Mouse (Mus musculus) cerebellum, adult 2 months (tissue): Measurements from ENCODE around the gene Pcyt2. TPM values are rescaled to one million over a fixed set of nuclear protein-coding genes. Genes with fewer than 3 reads are reported as not detected.
A peak's percentile ranks its signal among the peaks of the same experiment; 100 is the strongest.

Source experiments
- DNase-seq, 2 experiments: peaks; one replicate each; pipeline ENCODE4 v3.0.0; 2021
- H3K27ac ChIP-seq: fragments of 200-500 bp; 2 replicates; pipeline ENCODE4 v1.5.1; 2012; ENCODE audit warnings: low read length, control low read depth, inconsistent platforms; ENCODE audit not compliant: insufficient read depth
- H3K27me3 ChIP-seq: fragments of 200-500 bp; 2 replicates; pipeline ENCODE4 v1.6.1; 2012; ENCODE audit warnings: inconsistent platforms, mild to moderate bottlenecking, low read length, moderate library complexity; ENCODE audit not compliant: control insufficient read depth, insufficient read depth
- H3K4me1 ChIP-seq: fragments of 200-500 bp; 2 replicates; pipeline ENCODE4 v1.6.1; 2011; ENCODE audit warnings: low read length; ENCODE audit not compliant: control insufficient read depth, insufficient read depth
- H3K4me3 ChIP-seq: fragments of 200-500 bp; replicated peaks from 2 replicates; pipeline ENCODE3; 2011; ENCODE audit warnings: mild to moderate bottlenecking, low read depth, low read length, control low read depth; ENCODE audit not compliant: insufficient read depth
- CTCF ChIP-seq: fragments of 200-500 bp; IDR thresholded peaks from 2 replicates; pipeline ENCODE4 v1.5.1; 2011; ENCODE audit warnings: low read depth, mild to moderate bottlenecking, control low read depth, low read length, moderate library complexity, borderline replicate concordance; ENCODE audit not compliant: insufficient read depth
- POLR2A ChIP-seq: fragments of 200-500 bp; IDR thresholded peaks from 2 replicates; pipeline ENCODE4 v1.6.1; 2011; ENCODE audit warnings: low read length, control low read depth, borderline replicate concordance; ENCODE audit not compliant: insufficient read depth
- WGBS: fragments of 180-500 bp; shearing (Covaris S2); methylation state at CpG from one replicate; pipeline ENCODE4 v1.1.7; 2018; 5-methylcytosine and 5-hydroxymethylcytosine counted together
- polyA plus RNA-seq: library from polyadenylated mRNA; depleted of rRNA; stranded (reverse); fragments of >200 nt; gene quantifications from 2 replicates; pipeline ENCODE4 v1.2.3, GENCODE M21; 2012

Pcyt2 gene
- polyA plus RNA-seq, 1 experiment = 403 TPM

DNA sequence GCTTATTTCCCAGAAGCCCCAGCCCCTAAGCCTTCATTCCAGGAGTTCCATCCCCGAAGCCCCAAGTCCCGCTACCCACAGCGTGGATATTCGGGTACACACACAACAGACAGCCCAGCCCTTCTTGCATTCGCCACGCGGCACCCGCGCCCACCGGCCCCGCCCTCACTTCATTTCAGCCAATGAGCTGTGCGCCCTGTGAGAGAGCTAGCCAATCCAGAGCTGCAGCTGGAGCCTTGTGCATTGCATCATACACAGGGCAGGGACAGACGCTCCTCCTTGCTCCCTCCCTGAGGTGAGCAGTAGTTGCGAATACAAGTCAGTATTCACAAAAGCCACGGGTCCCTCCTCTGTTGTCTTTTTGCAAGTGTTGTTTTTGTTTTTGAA, 25.9 kb upstream of the Pcyt2 start, which contains the start of gene Pycr1:
Gene Pycr1 (minus strand): TSS at position 169 of the 387 bp plus-strand sequence.
- WGBS = under 1% methylated on average over 15 of the region's 15 CpGs
- H3K4me1 ChIP-seq = no peaks in the 10 kb centered on the region
- peak; percentile 95 for DNase-seq
- peak within 1 kb of the TSS; percentile 63 for H3K4me3 ChIP-seq
- TF ChIP-seq POLR2A = no peak
- TF ChIP-seq CTCF = no peak
- H3K27ac ChIP-seq = no peak within 1 kb of the TSS
- no peaks in the 10 kb centered on the region for H3K27me3 ChIP-seq

DNA sequence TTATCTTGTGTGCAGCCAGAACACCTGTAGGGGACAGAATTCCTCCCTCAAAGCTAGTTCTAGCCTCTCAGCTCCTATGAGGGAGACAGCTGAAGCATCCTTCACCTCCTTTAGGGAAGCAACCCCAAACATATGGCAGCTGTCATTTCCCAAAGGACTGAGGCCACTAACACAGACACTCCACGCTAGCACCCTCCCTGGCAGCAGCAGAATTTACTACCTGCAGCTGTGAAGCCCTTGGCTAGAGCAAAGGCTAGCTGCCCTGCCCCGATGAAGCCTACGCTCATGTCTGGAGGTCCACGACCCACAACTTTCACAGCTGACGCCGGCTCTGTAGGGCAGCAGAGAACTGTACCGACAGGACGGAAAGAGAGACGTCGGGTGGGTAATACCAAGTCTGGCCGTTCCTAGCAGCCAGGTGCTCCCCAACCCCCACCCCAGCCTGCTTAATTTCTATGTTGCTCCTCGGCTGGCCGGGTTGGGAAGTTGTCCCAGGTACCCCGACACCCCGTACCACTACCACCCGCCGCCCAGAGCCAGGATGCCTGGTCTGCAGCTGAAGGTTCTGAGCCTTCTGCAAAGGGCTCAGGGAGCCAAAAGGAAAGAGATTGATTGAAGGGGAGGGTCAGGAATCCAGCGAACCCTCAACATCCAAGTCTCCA, 25.3 kb upstream of the Pcyt2 start:
- H3K4me3 ChIP-seq = peak overlapping the region; percentile 63
- no peak for TF ChIP-seq POLR2A
- no peak for TF ChIP-seq CTCF
- no peak for DNase-seq
- 1% methylated on average over 18 of the region's 18 CpGs for WGBS
- no peaks in the 10 kb centered on the region for H3K4me1 ChIP-seq
- no peaks in the 10 kb centered on the region for H3K27me3 ChIP-seq
- no peak overlapping the region for H3K27ac ChIP-seq

DNA sequence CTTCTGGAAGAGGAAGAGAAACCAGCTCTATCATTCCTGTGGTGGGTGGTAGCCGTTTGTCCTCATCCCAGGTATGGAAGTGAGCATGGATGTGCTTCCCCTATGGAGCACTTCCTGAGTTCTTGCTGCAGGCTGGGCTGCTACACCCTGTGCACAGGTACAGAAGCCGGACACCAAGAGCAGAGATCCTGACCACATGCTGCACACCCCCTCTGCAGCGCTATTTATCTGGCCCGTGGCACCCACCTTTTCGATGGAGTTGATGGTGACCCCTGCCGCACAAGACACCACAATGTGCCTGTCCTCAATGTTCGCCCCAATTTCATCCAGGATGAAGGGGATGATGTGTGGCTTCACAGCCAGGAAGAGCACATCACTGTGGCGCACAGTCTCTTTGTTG, 24.1 kb upstream of the Pcyt2 start:
- DNase-seq = no peak
- Histone ChIP-seq H3K27ac (no peak overlapping the region), H3K4me3 (no peak overlapping the region), H3K27me3 (no peaks in the 10 kb centered on the region), H3K4me1 (no peaks in the 10 kb centered on the region)
- TF ChIP-seq POLR2A = no peak
- TF ChIP-seq CTCF = no peak
- 89% methylated on average over 8 of the region's 8 CpGs for WGBS

DNA sequence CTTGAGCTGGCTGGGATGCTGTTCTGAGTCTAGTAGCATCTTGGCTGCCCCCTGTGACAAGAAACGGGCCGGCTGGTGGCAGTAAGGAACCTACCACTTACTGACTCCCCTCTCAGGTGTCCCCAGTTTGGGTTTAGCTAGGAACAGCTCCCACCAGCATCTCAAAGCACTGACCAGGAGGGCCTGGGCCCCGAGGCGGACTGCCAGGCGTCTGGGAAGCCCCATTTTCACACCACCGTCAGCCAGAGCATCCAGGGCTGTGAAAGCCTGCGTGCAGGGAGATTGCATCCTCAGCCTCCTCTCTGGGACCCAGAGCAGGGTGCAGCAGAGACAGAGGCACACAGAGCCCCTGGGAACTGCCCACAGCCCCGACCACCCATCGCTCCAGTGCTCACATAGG, 23.5 kb upstream of the Pcyt2 start:
- no peak for TF ChIP-seq CTCF
- TF ChIP-seq POLR2A = no peak
- H3K4me3 ChIP-seq = no peak overlapping the region
- DNase-seq = no peak
- no peaks in the 10 kb centered on the region for H3K27me3 ChIP-seq
- no peaks in the 10 kb centered on the region for H3K4me1 ChIP-seq
- WGBS = 63% methylated on average over 9 of the region's 9 CpGs
- no peak overlapping the region for H3K27ac ChIP-seq

DNA sequence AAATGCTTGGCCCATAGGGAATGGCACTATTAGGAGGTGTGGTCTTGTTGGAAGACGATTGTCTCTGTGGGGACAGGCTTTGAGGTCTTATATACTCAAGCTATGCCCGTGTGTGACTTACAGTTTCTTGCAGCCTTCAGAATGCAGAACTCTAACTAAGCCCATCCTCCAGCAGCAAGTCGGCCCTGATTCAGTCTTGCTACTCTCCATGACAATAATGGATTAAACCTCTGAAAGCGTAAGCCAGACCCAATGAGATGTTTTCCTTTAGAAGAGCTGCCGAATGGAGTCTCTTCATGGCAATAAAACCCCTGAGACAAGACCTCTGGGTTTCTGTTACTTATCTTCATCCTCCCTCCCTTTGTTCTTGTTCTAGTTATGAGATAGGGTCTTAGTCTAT, 17.1 kb upstream of the Pcyt2 start:
- WGBS = 78% methylated on average over 5 of the region's 5 CpGs
- Histone ChIP-seq H3K27ac (no peak overlapping the region), H3K27me3 (no peaks in the 10 kb centered on the region), H3K4me1 (peaks cover 14% of the 10 kb centered on the region), H3K4me3 (no peak overlapping the region)
- no peak for DNase-seq
- TF ChIP-seq POLR2A (no peak), CTCF (no peak)

DNA sequence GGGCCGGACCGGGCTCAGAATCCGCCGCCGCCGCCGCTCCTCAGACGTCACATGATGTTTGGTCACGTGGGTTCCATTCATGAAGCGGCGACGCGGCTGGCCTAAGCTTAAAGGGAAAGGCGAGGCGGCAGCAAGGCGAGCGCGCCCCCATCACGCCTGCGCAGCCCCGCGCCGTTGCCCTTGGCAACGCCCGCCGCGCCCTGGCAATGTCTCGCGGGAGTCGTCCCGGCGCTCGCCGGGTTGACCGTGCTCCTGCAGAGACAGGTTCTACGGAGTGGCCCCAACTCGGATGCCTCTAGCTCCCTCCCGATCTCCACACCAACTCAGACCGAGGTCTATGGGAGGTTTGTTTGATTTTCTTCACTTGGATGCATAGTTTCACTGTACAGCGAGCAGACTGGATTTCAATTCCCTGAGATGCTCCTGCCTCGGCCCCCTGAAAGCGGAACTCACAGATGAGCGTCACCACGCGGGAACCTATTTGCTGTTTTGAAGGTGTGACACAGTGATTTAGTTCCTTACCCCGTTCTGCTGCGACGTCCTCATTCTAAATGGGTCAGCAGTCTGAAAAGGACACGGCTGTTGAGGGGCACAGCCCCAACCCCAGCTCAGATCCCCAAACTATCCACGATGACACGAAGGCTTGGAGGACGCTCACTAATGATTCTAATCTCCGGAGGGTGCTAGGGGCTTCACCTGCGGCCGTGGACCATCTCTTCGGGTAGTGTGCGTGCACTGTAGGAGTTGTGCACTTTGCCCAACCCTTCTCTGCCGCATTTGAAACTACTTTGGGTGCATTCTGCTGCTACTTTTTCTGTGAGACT, 16.0 kb upstream of the Pcyt2 start, which contains the start of gene Mafg:
Gene Mafg (minus strand): TSS at position 81 of the 824 bp plus-strand sequence.
- H3K4me3 ChIP-seq = peak within 1 kb of the TSS; percentile 65
- H3K27ac ChIP-seq = peak within 1 kb of the TSS; percentile 49; the same call in 1 of the 2 replicates
- TF ChIP-seq CTCF (no peak), POLR2A (no peak)
- peaks cover 19% of the 10 kb centered on the region for H3K4me1 ChIP-seq
- peak; percentile 92 to 95 for DNase-seq
- WGBS = 11% methylated on average over 58 of the region's 58 CpGs
- no peaks in the 10 kb centered on the region for H3K27me3 ChIP-seq

DNA sequence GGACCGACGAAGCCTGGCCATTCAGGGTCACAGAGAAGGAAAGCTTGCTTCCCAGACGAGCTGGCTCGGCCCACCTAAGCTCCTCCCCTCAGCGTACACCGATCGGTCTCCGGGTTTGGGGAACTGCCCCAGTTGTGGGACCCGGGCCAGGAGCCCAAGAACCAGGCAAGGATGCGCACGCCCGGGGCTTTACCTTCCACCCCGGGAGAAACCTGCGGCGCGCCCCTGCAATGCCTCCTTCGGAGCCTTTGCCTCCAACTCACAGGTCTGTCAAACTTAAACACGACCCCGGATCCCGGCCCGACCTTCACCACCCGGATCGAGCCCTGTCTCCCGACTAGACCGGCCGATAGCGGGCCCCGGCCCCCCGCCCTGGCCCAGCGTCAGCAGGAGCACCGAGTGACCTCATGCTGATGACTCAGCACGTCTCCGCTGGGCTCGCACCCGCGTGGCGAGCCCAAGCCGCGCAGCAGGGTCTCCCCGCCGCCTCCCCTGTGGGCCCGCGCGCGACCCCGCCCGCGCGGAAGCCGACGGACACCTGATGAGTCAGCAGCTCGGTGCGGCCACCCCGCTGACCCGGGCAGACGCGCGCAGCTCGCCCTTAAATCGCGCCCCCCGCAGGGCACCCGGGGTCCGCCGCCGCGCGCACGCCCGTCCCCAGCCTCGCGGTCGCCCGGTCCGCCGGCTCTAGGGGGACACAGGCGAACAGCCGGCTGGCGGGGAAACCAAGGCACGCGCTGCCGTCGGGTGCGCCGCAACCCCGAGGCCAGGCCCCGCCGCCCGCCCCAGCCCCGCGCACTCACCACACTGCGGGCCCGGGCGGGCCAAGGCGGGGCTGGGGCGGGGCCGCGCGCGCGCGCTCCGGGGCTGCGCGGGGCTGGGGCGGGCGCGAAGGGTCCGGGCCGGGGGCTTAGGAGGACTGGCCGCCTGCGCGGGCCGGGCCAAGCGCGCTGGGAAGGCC, 15.1 kb upstream of the Pcyt2 start:
- TF ChIP-seq CTCF (no peak), POLR2A (no peak)
- H3K4me1 ChIP-seq = peaks cover 19% of the 10 kb centered on the region
- WGBS = under 1% methylated on average over 111 of the region's 116 CpGs
- no peaks in the 10 kb centered on the region for H3K27me3 ChIP-seq
- peak overlapping the region; percentile 49; the same call in 1 of the 2 replicates for H3K27ac ChIP-seq
- DNase-seq = peak; percentile 69 to 72
- H3K4me3 ChIP-seq = peak overlapping the region; percentile 65
